Mouse (Mus musculus): ENCODE results near the gene Lax1. TPM values are rescaled to one million over a fixed set of nuclear protein-coding genes. Genes with fewer than 3 reads are reported as not detected.

The Lax1 gene
- total RNA-seq, 4 experiments from 2014 or later: not detected

DNA sequence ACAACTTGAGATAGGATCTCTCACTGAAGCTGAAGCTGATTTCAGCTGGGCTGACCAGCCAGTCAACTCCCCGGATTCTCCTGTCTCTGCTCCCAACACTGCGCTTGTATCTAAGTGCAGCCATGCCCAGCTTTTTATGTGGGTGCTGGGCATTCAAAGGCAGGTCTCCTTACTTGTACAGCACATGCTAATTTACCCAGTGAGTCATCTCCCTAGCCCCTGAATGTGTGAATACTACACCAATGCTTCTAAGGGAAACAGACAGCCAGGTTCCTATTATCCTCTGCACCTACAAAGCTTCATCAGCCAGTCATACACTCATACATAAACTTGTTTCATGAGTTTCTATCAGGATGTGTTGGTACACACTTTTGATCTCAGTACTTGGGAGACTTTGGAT lies 48.7 kb downstream of the Lax1 start:
- no peak for DNase-seq (ENCODE audit: low spot score in 2 of 2)

DNA sequence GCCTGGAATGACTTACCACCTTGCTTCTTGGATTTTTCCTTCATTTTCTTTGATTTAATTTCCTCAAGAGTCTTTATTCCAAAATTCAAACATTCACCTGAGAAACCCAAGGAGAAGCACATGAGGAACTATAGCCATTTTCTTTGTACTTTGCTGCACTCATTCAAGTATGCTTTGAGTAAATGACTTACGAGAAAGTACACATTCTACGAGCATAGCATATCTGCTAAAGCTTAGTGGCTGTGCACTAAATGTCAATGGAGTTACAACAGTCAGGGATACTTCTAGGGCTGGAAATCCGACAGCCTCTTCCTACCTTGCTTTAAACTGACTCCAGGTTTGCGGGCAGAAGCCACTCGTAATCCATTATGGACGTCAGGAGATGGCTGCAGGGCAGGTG lies 51.4 kb downstream of the Lax1 start:
- no peak for DNase-seq (ENCODE audit: low spot score in 2 of 2)

DNA sequence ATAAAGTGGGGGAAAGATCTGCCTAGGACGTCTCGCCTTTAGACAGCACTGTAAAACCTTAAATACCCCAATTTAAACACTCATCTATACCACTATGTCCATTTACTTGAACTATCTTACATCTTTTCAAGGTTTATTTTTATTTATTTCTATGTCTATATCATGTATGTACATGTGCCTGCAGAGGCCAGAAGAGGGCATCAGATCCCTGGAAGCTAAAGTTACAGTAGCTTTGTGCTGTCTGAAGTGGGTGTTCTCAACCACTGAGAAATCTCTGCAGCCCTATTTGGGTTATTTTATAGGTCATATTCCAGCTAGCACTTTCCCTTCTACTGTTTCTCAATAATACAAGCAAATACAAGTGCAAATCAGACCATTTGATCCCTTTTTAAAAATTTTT lies 57.7 kb downstream of the Lax1 start:
- no peak for DNase-seq (ENCODE audit: low spot score in 2 of 2)

Small RNA genes lying within 50 kb of the gene (microRNA-seq; reads per million reads assigned to microRNA genes)
- 0 to 0.64 reads per million in 2 experiments for gene Mir6903

Other genes with a start within 250 kb of the Lax1 start
- gene Snrpe, start 79.8 kb downstream of the Lax1 start, total RNA-seq (2022): 10 to 100 TPM; 52.8 to 74.8 (median 64.8) TPM
- gene Zbed6, start 29.2 kb downstream of the Lax1 start, total RNA-seq (2022): 10 to 100 TPM in 1 of 4 experiments, 1 to 10 TPM in 3; 6.4 to 10.8 (median 8.5) TPM
- gene Gm38394, start 28.8 kb downstream of the Lax1 start, total RNA-seq (2022): 10 to 100 TPM; 21.9 to 34.1 (median 30.1) TPM
- gene Atp2b4, start 110.9 kb upstream of the Lax1 start, total RNA-seq (2022): 100 to 1,000 TPM in 1 of 4 experiments, 10 to 100 TPM in 3; 85.7 to 102 (median 91.8) TPM
- under 1 TPM; 0.21 to 0.67 (median 0.53) TPM for gene Optc, start 217.9 kb upstream of the Lax1 start, total RNA-seq (2022)
- gene Prelp, start 231.3 kb upstream of the Lax1 start, total RNA-seq (2022): 10 to 100 TPM; 18.3 to 22.9 (median 20.2) TPM

Data from layer of hippocampus, adult 8-10 months (tissue).